In the genomic region with DNA sequence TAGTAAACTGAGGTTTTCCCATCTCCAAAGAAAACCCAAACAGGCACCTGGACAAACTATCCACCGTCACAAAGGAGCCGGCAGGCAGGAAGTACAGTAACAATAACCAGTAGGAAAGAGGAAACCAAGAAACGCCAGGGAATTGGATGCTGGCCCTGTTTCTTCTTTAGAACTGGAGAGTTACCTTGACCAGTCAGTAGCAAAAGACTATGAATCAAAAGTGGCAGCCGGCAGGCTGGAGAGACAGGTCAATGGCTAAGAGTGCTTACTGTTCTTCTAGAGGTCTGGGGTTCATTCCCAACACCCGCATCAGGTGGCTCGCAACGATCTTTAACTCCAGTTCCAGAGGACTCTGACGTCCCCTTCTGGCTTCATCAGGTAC, we compare ENCODE assay signal across 9 mouse cellular contexts.
DNase-seq lines count a peak whose midpoint lies in the region; ATAC-seq and TF ChIP-seq lines count a peak whose summit lies in the region.
"Had no signal": no experiment of that assay in that cellular context is flagged by ENCODE, and none has a peak within 500 bp of the region (broad histone marks: within the 10 kb centered on the region; RNA-seq: fewer than 3 reads in every experiment).

No protein-coding gene starts in this region.

- TF ChIP-seq EP300 in heart, postnatal 0 days (IDR thresholded peaks at IDR 0.05; ENCODE audit: low read depth), result no peak

- WGBS in forebrain, embryonic 13.5 days, result 88% methylated on average over 8 of the region's 8 CpGs
- 79% methylated on average over 8 of the region's 8 CpGs for WGBS in forebrain, embryonic 16.5 days
- 48% methylated on average over 8 of the region's 8 CpGs for WGBS in intestine, embryonic 14.5 days
- 56% methylated on average over 8 of the region's 8 CpGs for WGBS in intestine, postnatal 0 days
- WGBS in heart, postnatal 0 days, result 65% methylated on average over 8 of the region's 8 CpGs

- H3K4me3 ChIP-seq in forebrain, embryonic 13.5 days, result no peak overlapping the region
- H3K4me3 ChIP-seq in forebrain, embryonic 16.5 days (replicated peaks; ENCODE audit: low read length), result no peak overlapping the region
- no peak overlapping the region for H3K4me3 ChIP-seq in intestine, embryonic 14.5 days (ENCODE audit: low read depth, low read length)
- no peak overlapping the region for H3K4me3 ChIP-seq in intestine, postnatal 0 days (ENCODE audit: low read depth, low read length)
- H3K4me3 ChIP-seq in heart, postnatal 0 days (ENCODE audit: low read depth, low read length), result no peak overlapping the region

- no peak overlapping the region for H3K4me2 ChIP-seq in forebrain, embryonic 13.5 days
- no peak overlapping the region for H3K4me2 ChIP-seq in forebrain, embryonic 16.5 days (ENCODE audit: low read length)
- peak overlapping the region; percentile 7; the same call in 1 of the 2 replicates for H3K4me2 ChIP-seq in intestine, embryonic 14.5 days (ENCODE audit: low read length)
- no peak overlapping the region for H3K4me2 ChIP-seq in intestine, postnatal 0 days (replicated peaks; ENCODE audit: low read depth)
- no peak overlapping the region for H3K4me2 ChIP-seq in heart, postnatal 0 days (ENCODE audit: low read depth, low read length)

- no peaks in the 10 kb centered on the region for H3K27me3 ChIP-seq in forebrain, embryonic 13.5 days
- no peaks in the 10 kb centered on the region for H3K27me3 ChIP-seq in forebrain, embryonic 16.5 days (replicated peaks; ENCODE audit: control insufficient read depth, insufficient read depth, low read length)
- H3K27me3 ChIP-seq in intestine, embryonic 14.5 days (replicated peaks; ENCODE audit: control insufficient read depth, insufficient read depth, low read length), result no peaks in the 10 kb centered on the region
- H3K27me3 ChIP-seq in intestine, postnatal 0 days (replicated peaks; ENCODE audit: control insufficient read depth, insufficient read depth, low read length), result no peaks in the 10 kb centered on the region
- H3K27me3 ChIP-seq in heart, postnatal 0 days (ENCODE audit: control insufficient read depth, insufficient read depth, low read length), result no peaks in the 10 kb centered on the region

- no peaks in the 10 kb centered on the region for H3K36me3 ChIP-seq in forebrain, embryonic 13.5 days (ENCODE audit: poor library complexity, severe bottlenecking)
- H3K36me3 ChIP-seq in forebrain, embryonic 16.5 days (ENCODE audit: control insufficient read depth, insufficient read depth), result no peaks in the 10 kb centered on the region
- no peaks in the 10 kb centered on the region for H3K36me3 ChIP-seq in intestine, embryonic 14.5 days (ENCODE audit: control insufficient read depth, insufficient read depth, low read length)
- no peaks in the 10 kb centered on the region for H3K36me3 ChIP-seq in intestine, postnatal 0 days (ENCODE audit: control insufficient read depth, insufficient read depth)
- no peaks in the 10 kb centered on the region for H3K36me3 ChIP-seq in heart, postnatal 0 days (replicated peaks; ENCODE audit: control insufficient read depth, insufficient read depth, low read length)

- H3K9ac ChIP-seq in forebrain, embryonic 13.5 days, result no peak overlapping the region
- no peak overlapping the region for H3K9ac ChIP-seq in forebrain, embryonic 16.5 days (replicated peaks; ENCODE audit: low read depth, low read length)
- no peak overlapping the region for H3K9ac ChIP-seq in intestine, embryonic 14.5 days (ENCODE audit: low read length)
- no peak overlapping the region for H3K9ac ChIP-seq in intestine, postnatal 0 days (ENCODE audit: low read depth, low read length)
- no peak overlapping the region for H3K9ac ChIP-seq in heart, postnatal 0 days (replicated peaks; ENCODE audit: low read depth, low read length)

- no peaks in the 10 kb centered on the region for H3K9me3 ChIP-seq in forebrain, embryonic 13.5 days (replicated peaks)
- no peaks in the 10 kb centered on the region for H3K9me3 ChIP-seq in forebrain, embryonic 16.5 days (ENCODE audit: control insufficient read depth, low read length)
- H3K9me3 ChIP-seq in intestine, embryonic 14.5 days (ENCODE audit: control insufficient read depth, low read length), result no peaks in the 10 kb centered on the region
- H3K9me3 ChIP-seq in intestine, postnatal 0 days (ENCODE audit: control insufficient read depth), result no peaks in the 10 kb centered on the region
- H3K9me3 ChIP-seq in heart, postnatal 0 days (replicated peaks; ENCODE audit: control insufficient read depth, low read length), result no peaks in the 10 kb centered on the region

- no peak for TF ChIP-seq CTCF in intestine, postnatal 0 days (IDR thresholded peaks at IDR 0.05; ENCODE audit: low read depth)
- no peak for TF ChIP-seq CTCF in heart, postnatal 0 days (IDR thresholded peaks at IDR 0.05; ENCODE audit: low read depth)

- no peak for ATAC-seq in forebrain, embryonic 13.5 days
- ATAC-seq in forebrain, embryonic 16.5 days, result no peak
- no peak for ATAC-seq in intestine, embryonic 14.5 days (replicated peaks; ENCODE audit: low FRiP score, low TSS enrichment, low read depth)
- ATAC-seq in intestine, postnatal 0 days, result no peak
- no peak for ATAC-seq in heart, postnatal 0 days (ENCODE audit: insufficient read depth, low read depth)

- H3K27ac ChIP-seq in forebrain, embryonic 13.5 days, result peak overlapping the region; percentile 62
- no peak overlapping the region; the same call in 1 of the 2 replicates for H3K27ac ChIP-seq in forebrain, embryonic 16.5 days (ENCODE audit: low read length)
- H3K27ac ChIP-seq in intestine, embryonic 14.5 days (ENCODE audit: low read depth), result peak overlapping the region; percentile 67
- H3K27ac ChIP-seq in intestine, postnatal 0 days (ENCODE audit: low read depth, low read length), result no peak overlapping the region
- peak overlapping the region; percentile 71 for H3K27ac ChIP-seq in heart, postnatal 0 days (ENCODE audit: low read depth)

- no peak for DNase-seq in intestine, embryonic 14.5 days (ENCODE audit: low spot score)
- peak; percentile 64 for DNase-seq in adrenal gland, adult 2 months
- no peak for DNase-seq in heart, postnatal 0 days (ENCODE audit: low spot score)
- DNase-seq in cerebellum, adult 9-10 months, result no peak
- no peak for DNase-seq in cerebellum, adult 11-12 months
- DNase-seq: B cell, adult 2 months had no signal

- peaks cover 38% of the 10 kb centered on the region for H3K4me1 ChIP-seq in forebrain, embryonic 13.5 days
- peaks cover 30% of the 10 kb centered on the region for H3K4me1 ChIP-seq in forebrain, embryonic 16.5 days (replicated peaks; ENCODE audit: control insufficient read depth, insufficient read depth, low read length)
- peaks cover 38% of the 10 kb centered on the region for H3K4me1 ChIP-seq in intestine, embryonic 14.5 days (replicated peaks; ENCODE audit: control insufficient read depth, insufficient read depth, low read length)
- peaks cover 9% of the 10 kb centered on the region; the same call in 1 of the 2 replicates for H3K4me1 ChIP-seq in intestine, postnatal 0 days (replicated peaks; ENCODE audit: control insufficient read depth, insufficient read depth, low read length)
- H3K4me1 ChIP-seq in heart, postnatal 0 days (ENCODE audit: control insufficient read depth, insufficient read depth), result peaks cover 42% of the 10 kb centered on the region

Comparison
In these comparisons a context has a peak if more than half of its experiments do, and no peak if none do; other contexts are left out.
1. H3K27ac ChIP-seq: peak in forebrain, embryonic 13.5 days (single experiment), intestine, embryonic 14.5 days (single experiment) and heart, postnatal 0 days (single experiment); none in forebrain, embryonic 16.5 days (single experiment) and intestine, postnatal 0 days (single experiment).